Mouse (Mus musculus) olfactory bulb, adult 2 months (tissue): ENCODE measurements around the gene Pde1a.

ENCODE experiments used
- CTCF ChIP-seq: fragments of 200-500 bp; IDR thresholded peaks from 2 replicates; pipeline ENCODE4 v1.5.1; 2012; ENCODE audit warnings: low read depth, mild to moderate bottlenecking, low read length, moderate library complexity; ENCODE audit not compliant: insufficient read depth
- POLR2A ChIP-seq: fragments of 200-500 bp; IDR thresholded peaks from 2 replicates; pipeline ENCODE4 v1.6.1; 2012; ENCODE audit warnings: mild to moderate bottlenecking, low read depth, low read length, moderate library complexity; ENCODE audit not compliant: insufficient read depth

- TF ChIP-seq CTCF (no peak), POLR2A (no peak)
Observed at GRCm38 (mm10) chr2:80086891-80087290, 42.4 kb downstream of the Pde1a start.
